8 mouse cellular contexts compared by ENCODE assay signal in genomic region chr16:8333081-8333710, GRCm38 (mm10).
DNase-seq lines count a peak whose midpoint lies in the region; ATAC-seq and TF ChIP-seq lines count a peak whose summit lies in the region.

No protein-coding gene starts in this region.

- peak; percentile 40; the same call in 1 of the 2 replicates for ATAC-seq in midbrain, embryonic 14.5 days (ENCODE audit: low FRiP score, low TSS enrichment)

- no peak for TF ChIP-seq EP300 in heart, adult 2 months (IDR thresholded peaks at IDR 0.05; ENCODE audit: insufficient read depth, low read depth, low read length)

- H3K79me2 ChIP-seq in heart, adult 2 months (replicated peaks; ENCODE audit: control insufficient read depth, insufficient read depth, low read length), result no peaks in the 10 kb centered on the region

- intact Hi-C loops in heart, adult 2 months (cut with DNase I), result loop anchor here (2.0 kb wide), 1 partner anchor 1540 kb away; no protein-coding TSS in a partner anchor

- H3K9me3 ChIP-seq in heart, embryonic 10.5 days, result no peaks in the 10 kb centered on the region
- no peaks in the 10 kb centered on the region for H3K9me3 ChIP-seq in midbrain, embryonic 14.5 days (ENCODE audit: control insufficient read depth, low read length)

- no peak overlapping the region for H3K27ac ChIP-seq in heart, embryonic 10.5 days
- no peak overlapping the region for H3K27ac ChIP-seq in heart, adult 2 months
- no peak overlapping the region for H3K27ac ChIP-seq in midbrain, embryonic 14.5 days (replicated peaks; ENCODE audit: low read depth, low read length)

- TF ChIP-seq CTCF in heart, adult 2 months (IDR thresholded peaks at IDR 0.05), result peak; percentile 69

- H3K27me3 ChIP-seq in heart, embryonic 10.5 days (ENCODE audit: insufficient read depth, poor library complexity, severe bottlenecking), result no peaks in the 10 kb centered on the region
- no peaks in the 10 kb centered on the region for H3K27me3 ChIP-seq in heart, adult 2 months (ENCODE audit: control insufficient read depth, insufficient read depth, low read length)
- no peaks in the 10 kb centered on the region for H3K27me3 ChIP-seq in midbrain, embryonic 14.5 days (ENCODE audit: control insufficient read depth, insufficient read depth, low read length)

- peak; percentile 5 to 40 for DNase-seq in heart, adult 18-20 months
- DNase-seq in heart, embryonic 10.5 days (ENCODE audit: low spot score), result no peak
- DNase-seq in cerebellum, postnatal 10 days, result peak; percentile 70 to 75
- DNase-seq in heart, adult 2 months, result peak; percentile 4 to 19
- peak; percentile 35 to 65 for DNase-seq in layer of hippocampus, adult 18-20 months (ENCODE audit: low spot score in 2 of 2)
- peak; percentile 83 for DNase-seq in midbrain, embryonic 14.5 days
- DNase-seq in spleen, postnatal 36 days (ENCODE audit: low spot score in 2 of 2), result no peak
- DNase-seq in thymus, adult 18-20 months, result no peak

- H3K4me2 ChIP-seq in midbrain, embryonic 14.5 days (ENCODE audit: low read length), result peak overlapping the region; percentile 11; the same call in 1 of the 2 replicates

- no peak for TF ChIP-seq POLR2A in heart, adult 2 months (IDR thresholded peaks at IDR 0.05; ENCODE audit: insufficient read depth, low read depth, low read length)

- WGBS in heart, embryonic 10.5 days, result 40% methylated on average over 8 of the region's 8 CpGs
- 19% methylated on average over 8 of the region's 8 CpGs for WGBS in heart, adult 2 months
- WGBS in midbrain, embryonic 14.5 days, result 9% methylated on average over 8 of the region's 8 CpGs

- no peaks in the 10 kb centered on the region for H3K4me1 ChIP-seq in heart, embryonic 10.5 days
- H3K4me1 ChIP-seq in heart, adult 2 months (ENCODE audit: control insufficient read depth, insufficient read depth, low read length), result no peaks in the 10 kb centered on the region
- H3K4me1 ChIP-seq in midbrain, embryonic 14.5 days (ENCODE audit: control insufficient read depth, insufficient read depth, low read length), result peaks cover 7% of the 10 kb centered on the region

- no peak overlapping the region for H3K4me3 ChIP-seq in heart, embryonic 10.5 days
- no peak overlapping the region for H3K4me3 ChIP-seq in heart, adult 2 months
- H3K4me3 ChIP-seq in midbrain, embryonic 14.5 days (replicated peaks; ENCODE audit: low read depth, low read length), result no peak overlapping the region

- H3K36me3 ChIP-seq in heart, embryonic 10.5 days, result no peaks in the 10 kb centered on the region
- no peaks in the 10 kb centered on the region for H3K36me3 ChIP-seq in heart, adult 2 months (ENCODE audit: control insufficient read depth, insufficient read depth, low read length)
- no peaks in the 10 kb centered on the region for H3K36me3 ChIP-seq in midbrain, embryonic 14.5 days (ENCODE audit: control insufficient read depth, insufficient read depth, low read length)

- H3K9ac ChIP-seq in heart, adult 2 months (ENCODE audit: low read depth, low read length), result no peak overlapping the region
- H3K9ac ChIP-seq in midbrain, embryonic 14.5 days (replicated peaks; ENCODE audit: low read length), result no peak overlapping the region

Comparison
In these comparisons a context has a peak if more than half of its experiments do, and no peak if none do; other contexts are left out.
1. DNase-seq: peak in heart, adult 18-20 months (2 of 2), cerebellum, postnatal 10 days (2 of 2), heart, adult 2 months (2 of 2), layer of hippocampus, adult 18-20 months (2 of 2) and midbrain, embryonic 14.5 days (single experiment); none in heart, embryonic 10.5 days (single experiment), spleen, postnatal 36 days (0 of 2) and thymus, adult 18-20 months (0 of 2).